Mouse (Mus musculus) lung, postnatal 0 days (tissue): Measurements from ENCODE around the gene Smap2.

Experiments used
- CTCF ChIP-seq: IDR thresholded peaks from 2 replicates; pipeline ENCODE4 v1.5.1; 2016; ENCODE audit warnings: antibody characterized with exemption, mild to moderate bottlenecking
- EP300 ChIP-seq: IDR thresholded peaks from 2 replicates; pipeline ENCODE4 v1.6.1; 2016; ENCODE audit warnings: antibody characterized with exemption, mild to moderate bottlenecking, control low read depth

DNA sequence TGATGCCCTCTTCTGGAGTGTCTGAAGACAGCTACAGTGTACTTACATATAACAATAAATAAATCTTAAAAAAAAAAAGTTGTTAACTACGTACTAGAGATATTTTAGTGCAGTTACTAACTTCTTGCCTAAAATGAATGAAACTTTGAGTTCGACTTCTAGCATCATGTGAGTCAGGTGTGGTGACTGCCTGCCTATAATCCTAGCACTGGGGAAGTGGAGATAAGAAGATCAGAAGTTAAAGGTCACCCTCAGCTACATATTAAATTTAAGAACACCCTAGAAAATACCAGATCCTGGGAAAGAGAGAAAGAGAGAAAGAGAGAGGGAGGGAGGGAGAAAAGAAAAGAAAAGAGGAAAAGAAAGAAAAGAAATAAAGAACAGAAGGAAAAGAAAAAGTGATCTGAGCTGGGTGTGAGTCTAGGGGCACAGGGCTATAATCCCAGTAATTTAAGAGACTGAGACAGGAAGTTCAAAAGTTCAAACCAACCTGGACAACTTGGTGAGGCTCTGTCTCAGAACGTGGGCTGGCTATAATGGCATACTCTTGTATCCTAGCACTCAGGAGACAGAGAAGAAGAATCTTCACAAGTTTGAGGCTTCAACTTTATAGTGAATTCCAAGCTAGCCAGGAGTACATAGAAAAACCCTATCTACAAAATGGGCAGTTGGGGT lies 8.8 kb downstream of the Smap2 start:
- TF ChIP-seq CTCF (no peak), EP300 (no peak)
